Mouse (Mus musculus): Measurements from ENCODE around the gene Slfn5. TPM values are rescaled to one million over a fixed set of nuclear protein-coding genes. Genes with fewer than 3 reads are reported as not detected.
"Not testable (repeated sequence)": the region's sequence is repeated elsewhere in the genome, so short reads cannot be mapped to it uniquely, and the experiment has no call there.

The Slfn5 gene
- total RNA-seq (2018; cell fraction: chromatin; rRNA removed): 1,000 to 10,000 TPM in 1 of 26 experiments, 100 to 1,000 TPM in 25; 172 to 1,160 (median 366) TPM
- 100 to 1,000 TPM; 262 to 673 (median 415) TPM for total RNA-seq (2018; cell fraction: cytosol; rRNA removed)
- total RNA-seq (2018; cell fraction: nucleus; rRNA removed): 100 to 1,000 TPM; 136 to 954 (median 611) TPM
- polyA plus RNA-seq (2018): 138 to 296 TPM (median 191 TPM) in 3 replicates

DNA sequence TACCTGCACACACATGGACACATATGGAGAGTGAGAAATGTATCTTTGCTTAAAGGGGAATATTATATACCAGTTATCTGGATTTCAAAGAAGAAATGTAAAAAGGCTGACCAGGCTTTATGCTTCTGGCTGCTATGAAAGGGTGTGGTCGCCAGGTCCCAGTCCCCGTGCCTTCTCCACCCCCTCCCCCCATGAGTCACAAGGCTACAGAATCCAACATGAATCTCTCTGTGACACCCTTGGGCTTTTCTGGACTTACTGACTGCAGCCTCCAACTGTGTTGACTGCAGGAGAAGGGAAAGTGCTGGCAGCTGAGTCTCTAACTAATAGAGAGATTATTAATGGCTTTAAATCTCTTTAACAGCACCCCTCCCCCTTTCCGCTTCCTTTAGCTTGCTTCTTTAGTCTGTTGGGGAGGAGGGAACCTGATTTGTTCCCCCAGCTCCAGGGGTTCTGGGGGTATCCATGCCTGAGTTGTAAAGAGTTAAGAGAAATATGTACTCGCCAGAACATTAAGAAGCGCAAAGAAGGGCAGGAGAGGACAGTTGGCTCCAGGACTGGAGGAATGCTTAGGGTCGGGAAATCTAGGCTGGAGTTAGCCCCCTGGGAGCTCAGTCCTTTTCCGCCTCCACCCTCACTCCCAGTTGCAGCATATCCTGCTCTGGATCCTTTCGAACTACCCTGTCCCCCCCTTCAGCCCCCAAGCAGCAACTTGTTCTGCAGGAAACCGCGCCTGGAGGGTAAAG lies at the start of gene Slfn5:
Slfn5 (plus strand) TSS at position 614 of the 746 bp plus-strand sequence.
- H3K27ac ChIP-seq: peak within 1 kb of the TSS; percentile 85
- peak within 1 kb of the TSS; percentile 84 for H3K4me3 ChIP-seq (ENCODE audit: inconsistent target)
- 79% methylated on average over 8 of the region's 10 CpGs for WGBS (ENCODE audit: missing documents)
- peaks cover 31% of the 10 kb centered on the region for H3K79me2 ChIP-seq (ENCODE audit: inconsistent target)
- peaks cover 9% of the 10 kb centered on the region for H3K36me3 ChIP-seq (ENCODE audit: inconsistent target)

DNA sequence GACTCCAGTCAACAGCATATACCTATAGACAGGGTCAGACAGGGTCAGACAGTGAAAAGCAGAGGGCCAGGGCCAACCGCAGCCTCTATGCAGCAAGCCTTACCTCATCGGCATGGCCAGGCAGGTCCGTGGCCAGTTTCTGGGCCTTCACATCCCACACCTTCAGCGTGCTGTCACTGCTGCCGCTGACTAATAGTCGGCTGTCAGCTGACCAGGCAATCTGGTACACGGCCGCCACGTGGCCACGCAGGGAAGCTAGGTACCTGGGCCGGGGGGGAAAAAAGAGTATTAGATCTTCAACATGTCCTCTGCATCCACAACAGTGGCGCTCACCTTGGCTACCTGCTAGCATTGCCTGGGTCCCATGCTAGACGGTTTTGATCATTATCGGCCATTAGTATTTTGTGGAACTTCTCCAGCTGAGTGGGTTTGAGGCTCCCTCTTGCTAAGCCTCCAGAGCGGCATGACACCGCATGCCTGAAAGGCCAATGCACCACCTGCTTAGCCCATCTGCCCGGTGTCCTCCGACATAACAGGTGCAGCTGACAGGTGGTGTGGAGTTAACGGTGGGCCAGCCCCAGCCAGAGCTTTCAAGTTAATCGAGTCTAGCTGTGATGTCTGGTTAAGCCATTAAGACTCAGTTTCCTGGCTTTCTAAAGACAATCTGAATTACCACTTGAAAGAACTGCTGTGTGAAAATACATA lies 49.4 kb upstream of the Slfn5 start:
- peaks cover 33% of the 10 kb centered on the region; the same call in 1 of the 2 replicates for H3K36me3 ChIP-seq (ENCODE audit: inconsistent target)
- 92% methylated on average over 20 of the region's 20 CpGs for whole genome bisulfite sequencing (ENCODE audit: missing documents)
- H3K27ac ChIP-seq: no peak overlapping the region
- H3K79me2 ChIP-seq (ENCODE audit: inconsistent target): no peaks in the 10 kb centered on the region
- no peak overlapping the region for H3K4me3 ChIP-seq (ENCODE audit: inconsistent target)

DNA sequence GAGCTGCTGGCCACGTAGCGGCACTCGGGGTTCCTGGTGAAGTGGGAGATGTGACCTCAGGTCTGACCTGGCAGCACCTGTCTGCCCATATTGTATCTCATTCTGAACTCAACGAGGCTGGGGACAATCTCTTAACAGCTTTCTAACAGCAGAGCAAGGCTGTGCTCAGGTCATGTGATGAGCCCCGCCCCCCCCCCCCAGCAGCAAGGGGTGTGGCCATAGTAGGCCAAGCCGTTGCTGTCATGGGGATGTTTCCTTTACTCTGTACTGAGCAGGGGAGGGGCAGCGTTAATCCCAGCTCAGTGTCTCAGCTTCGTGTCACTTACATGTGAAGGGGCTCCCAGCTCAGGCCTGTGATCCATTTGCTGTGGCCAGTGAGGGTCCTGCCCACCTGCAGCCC lies 46.2 kb upstream of the Slfn5 start:
- Histone ChIP-seq H3K79me2 (ENCODE audit: inconsistent target) (no peaks in the 10 kb centered on the region; the same call in 1 of the 2 replicates), H3K36me3 (ENCODE audit: inconsistent target) (peaks cover 33% of the 10 kb centered on the region; the same call in 1 of the 2 replicates), H3K4me3 (ENCODE audit: inconsistent target) (no peak overlapping the region), H3K27ac (no peak overlapping the region)
- 69% methylated on average over 8 of the region's 8 CpGs for WGBS (ENCODE audit: missing documents)

DNA sequence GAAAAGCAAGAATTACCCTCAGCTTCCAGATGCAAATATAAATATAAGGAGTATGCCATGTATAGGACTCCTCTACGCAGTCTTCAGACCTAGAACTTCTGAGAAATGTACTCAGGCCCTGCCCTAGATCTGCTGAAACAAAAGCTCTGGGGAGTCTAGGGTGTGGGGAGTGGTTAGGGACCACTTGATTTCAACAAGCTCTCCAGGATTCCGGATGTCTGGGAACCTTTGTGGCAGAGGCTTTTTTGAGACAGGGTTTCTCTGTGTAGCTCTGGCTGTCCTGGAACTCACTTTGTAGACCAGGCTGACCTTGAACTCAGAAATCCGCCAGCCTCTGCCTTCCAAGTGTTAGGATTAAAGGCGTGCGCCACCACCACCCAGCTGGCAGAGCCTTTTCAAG lies 45.3 kb upstream of the Slfn5 start:
- 97% methylated on average over 5 of the region's 5 CpGs for WGBS (ENCODE audit: missing documents)
- Histone ChIP-seq H3K79me2 (ENCODE audit: inconsistent target) (no peaks in the 10 kb centered on the region; the same call in 1 of the 2 replicates), H3K27ac (no peak overlapping the region), H3K36me3 (ENCODE audit: inconsistent target) (peaks cover 33% of the 10 kb centered on the region; the same call in 1 of the 2 replicates), H3K4me3 (ENCODE audit: inconsistent target) (no peak overlapping the region)

DNA sequence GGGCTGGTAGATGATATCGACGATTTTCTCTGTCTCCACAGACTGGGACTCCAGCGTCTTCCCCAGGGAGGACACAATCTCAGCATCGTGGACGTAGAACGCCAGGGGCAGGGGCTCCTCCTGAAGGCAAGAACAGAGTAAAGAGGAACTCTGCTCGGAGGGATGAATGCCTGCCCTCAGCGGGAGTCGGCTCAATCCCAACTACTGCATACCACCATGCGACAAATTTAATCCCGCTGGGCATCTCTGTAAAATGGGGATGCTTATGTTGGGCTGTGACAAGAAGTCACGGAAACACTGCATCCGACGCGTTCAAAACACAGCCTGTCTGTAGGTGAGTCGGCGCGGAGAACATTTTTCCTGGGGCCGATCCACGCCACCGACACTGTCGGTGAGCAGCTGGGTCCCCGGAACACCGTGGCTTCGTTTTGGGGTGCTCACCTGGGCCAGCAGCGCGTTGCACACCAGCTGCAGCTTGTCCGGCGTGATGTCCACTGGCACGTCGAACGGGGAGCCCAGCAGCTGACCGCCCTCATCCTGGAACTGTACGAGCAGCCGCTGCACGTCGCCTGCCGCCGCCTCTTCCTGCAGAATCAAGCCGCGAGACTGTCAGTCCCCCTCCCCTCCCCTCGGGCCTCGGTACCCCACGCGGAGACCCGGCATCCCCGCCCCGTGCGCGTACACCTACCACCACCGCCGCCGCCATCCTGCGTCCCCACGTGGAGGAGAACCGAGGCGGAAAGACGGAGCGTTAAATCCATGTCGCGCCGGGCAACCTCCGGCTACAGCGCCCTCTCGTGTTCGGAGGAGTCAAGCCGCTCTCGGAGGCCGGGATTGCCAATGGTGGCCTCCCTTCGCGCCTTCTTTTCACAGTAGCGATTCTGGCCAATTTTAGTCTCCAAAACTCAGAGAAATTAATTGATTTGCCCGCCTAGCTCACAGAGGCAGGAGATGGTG lies 43.2 kb upstream of the Slfn5 start, which contains the start of gene Nle1:
Nle1 (minus strand) TSS at position 761 of the 957 bp plus-strand sequence.
- no peaks in the 10 kb centered on the region; the same call in 1 of the 2 replicates for H3K79me2 ChIP-seq (ENCODE audit: inconsistent target)
- H3K4me3 ChIP-seq (ENCODE audit: inconsistent target): peak within 1 kb of the TSS; percentile 62
- peaks cover 16% of the 10 kb centered on the region; the same call in 1 of the 2 replicates for H3K36me3 ChIP-seq (ENCODE audit: inconsistent target)
- 2% methylated on average over 69 of the region's 73 CpGs for WGBS (ENCODE audit: missing documents)
- no peak within 1 kb of the TSS for H3K27ac ChIP-seq

DNA sequence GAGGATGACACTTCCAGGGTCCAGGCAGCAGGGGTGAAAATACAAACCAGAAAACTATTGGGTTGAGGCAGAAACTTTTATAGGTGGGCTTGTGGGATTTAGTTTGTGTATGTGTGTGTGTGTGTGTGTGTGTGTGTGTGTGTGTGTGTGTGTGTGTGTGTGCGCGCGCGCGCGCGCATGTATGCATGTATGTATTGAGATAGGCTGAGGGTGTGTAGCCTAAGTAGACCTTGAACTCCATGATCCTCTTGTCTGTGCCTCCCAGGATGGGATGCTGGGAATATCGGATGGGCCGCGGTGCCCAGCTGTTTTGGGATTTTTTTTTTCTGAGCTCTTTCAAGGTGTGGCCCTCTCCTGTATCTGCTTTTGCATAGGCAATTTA lies 42.5 kb upstream of the Slfn5 start:
- Histone ChIP-seq H3K36me3 (ENCODE audit: inconsistent target) (peaks cover 11% of the 10 kb centered on the region; the same call in 1 of the 2 replicates), H3K79me2 (ENCODE audit: inconsistent target) (no peaks in the 10 kb centered on the region; the same call in 1 of the 2 replicates), H3K4me3 (ENCODE audit: inconsistent target) (no peak overlapping the region; the same call in 1 of the 2 replicates), H3K27ac (no peak overlapping the region)
- 91% methylated on average over 7 of the region's 10 CpGs for WGBS (ENCODE audit: missing documents)

DNA sequence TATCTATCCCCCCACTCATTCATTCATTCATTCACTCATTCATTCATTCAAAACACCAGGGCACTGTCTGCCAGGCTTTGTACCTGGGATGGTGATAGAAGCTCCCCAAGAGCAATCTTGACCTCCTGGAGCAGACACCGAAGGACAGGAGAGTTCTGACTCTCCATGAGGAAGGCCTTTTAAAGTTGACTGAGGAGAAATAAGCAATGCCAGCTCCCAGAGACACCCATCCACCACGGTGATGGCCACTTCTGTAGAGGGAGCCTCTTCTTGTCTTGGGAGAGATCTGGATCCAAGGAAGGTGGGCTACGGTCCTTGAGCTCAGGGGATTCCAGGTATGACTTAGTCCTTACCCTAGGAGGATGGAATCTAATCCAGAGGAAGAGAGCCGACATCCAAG lies 40.9 kb upstream of the Slfn5 start, which contains the start of gene Unc45b:
Unc45b (plus strand) TSS at position 301 of the 400 bp plus-strand sequence.
- H3K27ac ChIP-seq: no peak within 1 kb of the TSS
- no peaks in the 10 kb centered on the region; the same call in 1 of the 2 replicates for H3K79me2 ChIP-seq (ENCODE audit: inconsistent target)
- no peaks in the 10 kb centered on the region for H3K36me3 ChIP-seq (ENCODE audit: inconsistent target)
- no peak within 1 kb of the TSS for H3K4me3 ChIP-seq (ENCODE audit: inconsistent target)
- 90% methylated on average over 4 of the region's 4 CpGs for WGBS (ENCODE audit: missing documents)

DNA sequence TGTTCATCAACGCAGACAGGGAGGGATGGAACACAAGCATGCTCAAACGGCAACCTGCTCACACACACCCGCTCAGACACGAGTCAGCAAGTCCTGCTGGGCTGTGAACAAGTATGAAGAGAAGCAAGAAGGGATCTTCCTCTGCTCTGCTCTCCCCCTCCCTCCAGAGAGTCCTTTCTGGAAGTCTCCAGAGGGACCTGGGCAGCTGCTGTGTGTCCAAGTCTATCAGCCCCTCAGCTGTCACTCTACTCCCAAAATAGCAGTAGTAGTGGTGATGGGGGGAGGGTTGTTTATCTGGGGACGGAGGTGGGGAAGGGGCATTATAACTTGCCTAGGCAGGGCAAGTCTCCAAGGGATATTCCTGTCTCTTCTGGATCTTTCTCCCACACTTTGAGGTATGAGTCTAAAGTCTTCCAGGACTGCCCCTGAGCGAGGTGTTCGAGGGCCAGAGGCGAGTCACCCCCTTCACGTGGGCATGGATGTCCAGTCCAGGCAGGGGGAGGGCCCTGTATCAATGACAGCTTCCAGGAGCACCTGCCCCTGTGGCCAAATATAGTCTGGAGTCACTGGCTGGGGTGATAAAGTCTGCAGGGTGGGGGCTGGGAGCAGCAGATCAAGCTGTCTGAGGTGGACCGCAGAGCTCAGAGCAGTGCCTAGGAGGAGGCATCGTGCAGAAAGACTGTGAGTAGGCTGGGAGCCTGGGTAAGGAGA lies 40.3 kb upstream of the Slfn5 start:
- H3K4me3 ChIP-seq (ENCODE audit: inconsistent target): no peak overlapping the region
- H3K36me3 ChIP-seq (ENCODE audit: inconsistent target): no peaks in the 10 kb centered on the region
- H3K79me2 ChIP-seq (ENCODE audit: inconsistent target): no peaks in the 10 kb centered on the region; the same call in 1 of the 2 replicates
- H3K27ac ChIP-seq: no peak overlapping the region
- 87% methylated on average over 11 of the region's 11 CpGs for WGBS (ENCODE audit: missing documents)

DNA sequence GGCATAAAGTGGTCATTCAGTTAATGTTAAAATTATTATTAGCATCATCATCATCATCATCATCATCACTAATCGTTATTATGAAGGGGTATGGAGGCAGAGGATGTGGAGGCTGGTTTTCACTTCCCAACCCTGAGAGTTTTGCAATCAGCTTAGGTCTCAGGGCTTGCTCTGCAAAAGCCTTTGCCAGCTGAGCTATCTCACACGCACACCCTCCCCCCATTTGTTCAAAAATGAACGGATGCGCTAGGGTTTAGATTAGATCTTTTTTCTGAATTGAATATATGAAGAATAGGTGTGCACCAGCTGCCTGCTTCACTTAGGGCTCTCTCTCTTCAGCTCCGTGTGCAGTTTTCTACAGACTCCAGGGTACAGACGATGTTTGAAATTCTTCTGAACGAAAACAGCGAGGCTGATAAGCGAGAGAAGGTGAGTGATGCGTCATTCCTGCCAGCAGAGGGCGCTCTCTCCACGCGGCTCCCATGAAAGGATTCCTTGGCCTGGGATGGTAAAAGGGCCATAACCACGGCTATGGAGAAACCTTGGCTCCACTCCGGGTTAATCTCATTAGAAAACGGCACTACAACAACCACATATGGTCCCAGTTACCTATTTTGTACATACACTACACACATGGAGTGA lies 36.3 kb upstream of the Slfn5 start:
- 6% methylated on average over 16 of the region's 16 CpGs for WGBS (ENCODE audit: missing documents)
- no peak overlapping the region for H3K4me3 ChIP-seq (ENCODE audit: inconsistent target)
- no peaks in the 10 kb centered on the region for H3K79me2 ChIP-seq (ENCODE audit: inconsistent target)

DNA sequence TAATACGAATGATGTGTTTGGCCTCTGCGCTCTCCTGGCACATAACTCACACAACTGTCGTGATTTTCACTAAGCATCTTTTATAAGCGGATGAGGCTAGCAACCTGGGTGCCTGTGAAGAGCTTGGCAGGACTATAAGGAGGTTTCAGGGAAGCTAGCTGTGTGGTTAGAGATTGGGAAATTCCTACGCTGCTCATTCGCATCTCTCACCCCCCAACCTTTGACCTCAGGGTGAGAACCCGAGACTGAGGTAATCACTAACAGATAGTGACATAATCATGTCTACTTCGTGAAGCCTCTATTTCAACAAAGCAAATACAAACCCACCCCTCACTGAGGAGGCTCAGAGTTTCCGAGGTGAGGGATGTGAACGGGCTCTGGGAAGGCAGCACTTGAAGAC lies 30.4 kb upstream of the Slfn5 start:
- 74% methylated on average over 10 of the region's 10 CpGs for whole genome bisulfite sequencing (ENCODE audit: missing documents)
- no peaks in the 10 kb centered on the region for H3K36me3 ChIP-seq (ENCODE audit: inconsistent target)
- H3K27ac ChIP-seq: no peak overlapping the region
- no peaks in the 10 kb centered on the region for H3K79me2 ChIP-seq (ENCODE audit: inconsistent target)
- no peak overlapping the region for H3K4me3 ChIP-seq (ENCODE audit: inconsistent target)

More for the DNA sequence above, 36.3 kb upstream of the Slfn5 start:
- H3K27ac ChIP-seq: no peak overlapping the region
- no peaks in the 10 kb centered on the region for H3K36me3 ChIP-seq (ENCODE audit: inconsistent target)

DNA sequence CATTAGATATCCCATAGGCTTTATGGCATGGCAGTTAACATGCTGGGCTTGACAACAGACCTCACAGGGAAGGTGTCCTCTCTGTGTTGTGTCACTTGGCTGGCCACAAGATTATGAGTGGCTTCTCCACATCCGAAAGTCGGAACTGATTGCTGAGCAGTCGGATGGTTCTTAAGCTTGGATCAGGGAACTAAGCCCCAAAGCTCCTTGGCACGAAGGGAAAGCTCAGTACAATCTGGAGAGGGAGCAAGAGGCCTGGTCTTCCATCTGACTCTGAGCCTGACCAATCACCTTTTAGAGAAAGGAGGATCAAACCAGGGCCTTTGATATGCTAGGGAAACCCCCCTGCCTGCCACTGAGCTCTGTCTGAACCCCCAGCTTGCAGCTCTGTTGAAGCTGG lies 29.5 kb upstream of the Slfn5 start:
- H3K27ac ChIP-seq: no peak overlapping the region
- no peaks in the 10 kb centered on the region for H3K79me2 ChIP-seq (ENCODE audit: inconsistent target)
- no peak overlapping the region for H3K4me3 ChIP-seq (ENCODE audit: inconsistent target)
- H3K36me3 ChIP-seq (ENCODE audit: inconsistent target): no peaks in the 10 kb centered on the region
- 90% methylated on average over 4 of the region's 4 CpGs for WGBS (ENCODE audit: missing documents)

DNA sequence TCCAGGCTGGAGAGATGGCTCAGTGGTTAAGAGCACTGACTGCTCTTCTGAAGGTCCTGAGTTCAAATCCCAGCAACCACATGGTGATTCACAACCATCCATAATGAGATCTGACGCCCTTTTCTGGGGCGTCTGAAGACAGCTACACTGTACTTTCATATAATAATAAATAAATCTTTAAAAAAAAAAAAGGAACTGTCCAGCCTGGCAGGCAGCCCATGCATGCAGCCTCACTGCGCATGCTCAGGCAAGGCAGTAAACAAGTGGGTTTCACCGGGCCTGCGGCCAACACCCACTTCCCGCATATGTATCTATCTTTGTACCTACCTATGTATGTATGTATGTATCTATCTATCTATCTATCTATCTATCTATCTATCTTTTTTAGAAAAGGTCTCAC lies 27.2 kb upstream of the Slfn5 start:
- H3K4me3 ChIP-seq (ENCODE audit: inconsistent target); H3K79me2 ChIP-seq (ENCODE audit: inconsistent target); H3K36me3 ChIP-seq (ENCODE audit: inconsistent target); H3K27ac ChIP-seq: not testable (repeated sequence)
- WGBS (ENCODE audit: missing documents): 4% methylated on average over 6 of the region's 6 CpGs

Data from macrophage (primary cell).